Mouse (Mus musculus): ENCODE measurements around the gene Thra. TPM values are rescaled to one million over a fixed set of nuclear protein-coding genes. Genes with fewer than 3 reads are reported as not detected.

Thra gene
- polyA plus RNA-seq, 1 experiment from 2014 or later: 36.3 TPM

DNA sequence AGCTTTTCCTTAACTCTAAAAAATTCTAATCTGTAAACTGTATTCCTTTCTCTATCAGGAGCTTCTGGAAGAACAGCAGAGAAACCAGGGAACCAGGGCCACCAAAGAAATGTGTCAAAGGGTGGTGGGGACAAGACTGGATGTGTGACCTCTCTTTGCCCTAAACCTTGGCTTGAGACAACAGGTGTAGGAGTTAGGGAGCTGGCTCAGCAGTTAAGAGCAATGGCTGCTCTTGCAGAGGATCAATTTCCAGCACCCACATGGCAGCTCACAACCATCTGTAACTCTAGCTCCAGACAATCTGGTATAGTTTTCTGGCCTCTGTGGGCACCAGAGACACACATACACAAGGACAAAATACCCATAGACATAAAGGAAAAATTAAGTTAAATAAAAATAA, 37.5 kb downstream of the Thra start:
- H3K9ac ChIP-seq (ENCODE audit: low read length): no peak overlapping the region
- peaks cover 60% of the 10 kb centered on the region for H3K4me1 ChIP-seq (replicated peaks; ENCODE audit: control insufficient read depth, insufficient read depth, low read length)
- no peak overlapping the region for H3K4me3 ChIP-seq (ENCODE audit: low read length)
- H3K4me2 ChIP-seq (ENCODE audit: low read depth, low read length): no peak overlapping the region
- H3K27ac ChIP-seq (ENCODE audit: low read length): peak overlapping the region; percentile 97
- ATAC-seq (ENCODE audit: low read depth): no peak
- no peaks in the 10 kb centered on the region for H3K9me3 ChIP-seq (ENCODE audit: control insufficient read depth, low read length)
- H3K36me3 ChIP-seq (ENCODE audit: control insufficient read depth, insufficient read depth, low read length): no peaks in the 10 kb centered on the region
- H3K27me3 ChIP-seq (ENCODE audit: control insufficient read depth, insufficient read depth, low read depth, low read length): no peaks in the 10 kb centered on the region

GRCm38 (mm10) chr11:98781851-98782512, 41.5 kb downstream of the Thra start:
- 22% methylated on average over 13 of the region's 14 CpGs for WGBS

DNA sequence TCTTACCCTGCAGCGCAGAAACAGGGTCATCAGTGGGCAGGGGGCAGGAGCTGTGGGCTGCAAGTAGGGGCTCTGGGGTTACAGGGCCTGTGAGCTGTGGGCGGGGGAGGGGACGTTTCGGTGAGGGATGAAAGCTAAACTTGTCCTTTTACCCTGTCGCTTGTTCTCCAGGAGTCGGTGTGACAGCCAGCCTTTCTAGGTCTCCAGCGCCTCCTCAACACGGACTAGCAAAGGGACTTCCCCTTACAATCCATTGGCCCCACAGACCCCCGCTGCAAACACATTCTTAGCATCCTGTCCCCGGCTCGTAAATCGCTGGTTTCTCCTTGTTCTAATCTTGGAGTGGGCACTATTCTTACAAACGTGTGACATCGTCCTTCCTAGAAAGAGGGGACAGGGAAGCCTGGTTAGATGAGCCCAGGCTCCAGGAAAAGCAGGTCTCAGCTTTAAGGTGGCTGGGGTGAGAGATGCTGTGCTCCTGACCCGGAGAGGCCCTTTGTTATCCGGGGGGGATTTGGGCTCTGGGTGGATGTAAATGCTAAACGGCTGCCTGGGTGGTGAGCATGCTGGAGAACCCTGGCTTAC, 42.3 kb downstream of the Thra start:
- Histone ChIP-seq H3K36me3 (ENCODE audit: control insufficient read depth, insufficient read depth, low read length) (no peaks in the 10 kb centered on the region), H3K9ac (ENCODE audit: low read length) (peak overlapping the region; percentile 63), H3K27ac (ENCODE audit: low read length) (peak overlapping the region; percentile 95), H3K4me3 (ENCODE audit: low read length) (no peak overlapping the region), H3K4me1 (replicated peaks; ENCODE audit: control insufficient read depth, insufficient read depth, low read length) (peaks cover 60% of the 10 kb centered on the region), H3K9me3 (ENCODE audit: control insufficient read depth, low read length) (no peaks in the 10 kb centered on the region), H3K27me3 (ENCODE audit: control insufficient read depth, insufficient read depth, low read depth, low read length) (no peaks in the 10 kb centered on the region), H3K4me2 (ENCODE audit: low read depth, low read length) (peak overlapping the region; percentile 51)
- 6% methylated on average over 17 of the region's 17 CpGs for WGBS
- ATAC-seq (ENCODE audit: low read depth): no peak

More at GRCm38 (mm10) chr11:98781851-98782512, 41.5 kb downstream of the Thra start:
- Histone ChIP-seq H3K36me3 (ENCODE audit: control insufficient read depth, insufficient read depth, low read length) (no peaks in the 10 kb centered on the region), H3K27me3 (ENCODE audit: control insufficient read depth, insufficient read depth, low read depth, low read length) (no peaks in the 10 kb centered on the region), H3K9me3 (ENCODE audit: control insufficient read depth, low read length) (no peaks in the 10 kb centered on the region), H3K4me2 (ENCODE audit: low read depth, low read length) (no peak overlapping the region), H3K4me1 (replicated peaks; ENCODE audit: control insufficient read depth, insufficient read depth, low read length) (peaks cover 61% of the 10 kb centered on the region), H3K4me3 (ENCODE audit: low read length) (no peak overlapping the region), H3K27ac (ENCODE audit: low read length) (peak overlapping the region; percentile 95), H3K9ac (ENCODE audit: low read length) (no peak overlapping the region)
- ATAC-seq (ENCODE audit: low read depth): no peak

DNA sequence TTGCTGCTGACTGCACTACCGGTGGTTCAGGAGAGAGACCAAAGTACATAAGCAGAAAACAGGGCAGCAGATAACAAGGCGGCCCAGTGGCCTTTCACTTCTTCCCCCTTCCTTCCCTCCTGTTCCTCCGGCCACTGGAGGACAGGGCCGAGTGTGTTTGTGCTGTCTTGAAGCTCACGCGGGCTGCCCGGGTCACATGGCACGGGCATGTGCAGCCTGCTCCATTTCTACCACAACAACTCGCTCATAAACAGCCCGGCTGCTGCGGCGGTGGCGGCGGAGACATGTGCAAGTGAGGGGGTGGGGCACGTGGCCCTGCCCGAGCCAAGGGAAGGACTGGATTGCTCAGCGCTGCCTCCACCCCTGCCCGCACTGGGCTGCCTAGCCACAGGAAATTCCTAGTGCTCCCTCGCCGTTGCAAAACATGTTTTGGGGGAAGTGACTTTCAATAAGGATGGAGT, 42.8 kb downstream of the Thra start:
- Histone ChIP-seq H3K4me1 (replicated peaks; ENCODE audit: control insufficient read depth, insufficient read depth, low read length) (peaks cover 57% of the 10 kb centered on the region), H3K9ac (ENCODE audit: low read length) (peak overlapping the region; percentile 63)

GRCm38 (mm10) chr11:98784139-98784538, 43.7 kb downstream of the Thra start:
- Histone ChIP-seq H3K9ac (ENCODE audit: low read length) (no peak overlapping the region), H3K27ac (ENCODE audit: low read length) (peak overlapping the region; percentile 95), H3K4me2 (ENCODE audit: low read depth, low read length) (no peak overlapping the region), H3K36me3 (ENCODE audit: control insufficient read depth, insufficient read depth, low read length) (no peaks in the 10 kb centered on the region), H3K27me3 (ENCODE audit: control insufficient read depth, insufficient read depth, low read depth, low read length) (no peaks in the 10 kb centered on the region), H3K4me3 (ENCODE audit: low read length) (no peak overlapping the region), H3K4me1 (replicated peaks; ENCODE audit: control insufficient read depth, insufficient read depth, low read length) (peaks cover 61% of the 10 kb centered on the region), H3K9me3 (ENCODE audit: control insufficient read depth, low read length) (no peaks in the 10 kb centered on the region)
- no peak for ATAC-seq (ENCODE audit: low read depth)
- 50% methylated on average over 4 of the region's 4 CpGs for WGBS

More for the DNA sequence above, 42.8 kb downstream of the Thra start:
- H3K36me3 ChIP-seq (ENCODE audit: control insufficient read depth, insufficient read depth, low read length): no peaks in the 10 kb centered on the region
- H3K9me3 ChIP-seq (ENCODE audit: control insufficient read depth, low read length): no peaks in the 10 kb centered on the region
- H3K27me3 ChIP-seq (ENCODE audit: control insufficient read depth, insufficient read depth, low read depth, low read length): no peaks in the 10 kb centered on the region
- peak overlapping the region; percentile 95 for H3K27ac ChIP-seq (ENCODE audit: low read length)
- under 1% methylated on average over 20 of the region's 20 CpGs for WGBS
- peak overlapping the region; percentile 33 for H3K4me3 ChIP-seq (ENCODE audit: low read length)
- H3K4me2 ChIP-seq (ENCODE audit: low read depth, low read length): peak overlapping the region; percentile 51
- peak; percentile 68 for ATAC-seq (ENCODE audit: low read depth)

GRCm38 (mm10) chr11:98785214-98785613, 44.8 kb downstream of the Thra start:
- no peak for ATAC-seq (ENCODE audit: low read depth)
- H3K27ac ChIP-seq (ENCODE audit: low read length): peak overlapping the region; percentile 99
- no peaks in the 10 kb centered on the region for H3K9me3 ChIP-seq (ENCODE audit: control insufficient read depth, low read length)
- H3K4me3 ChIP-seq (ENCODE audit: low read length): no peak overlapping the region
- H3K36me3 ChIP-seq (ENCODE audit: control insufficient read depth, insufficient read depth, low read length): no peaks in the 10 kb centered on the region
- 0 out of 2 replicates have a peak overlapping the region, but pooled peaks have one; percentile 50 for H3K4me2 ChIP-seq (ENCODE audit: low read depth, low read length)
- no peaks in the 10 kb centered on the region for H3K27me3 ChIP-seq (ENCODE audit: control insufficient read depth, insufficient read depth, low read depth, low read length)
- 37% methylated on average over 10 of the region's 10 CpGs for WGBS
- H3K9ac ChIP-seq (ENCODE audit: low read length): peak overlapping the region; percentile 40
- peaks cover 67% of the 10 kb centered on the region for H3K4me1 ChIP-seq (replicated peaks; ENCODE audit: control insufficient read depth, insufficient read depth, low read length)

- Histone ChIP-seq H3K9ac (ENCODE audit: low read length) (peak overlapping the region; percentile 61), H3K4me1 (replicated peaks; ENCODE audit: control insufficient read depth, insufficient read depth, low read length) (peaks cover 67% of the 10 kb centered on the region), H3K27ac (ENCODE audit: low read length) (peak overlapping the region; percentile 99), H3K4me2 (ENCODE audit: low read depth, low read length) (peak overlapping the region; percentile 50), H3K4me3 (ENCODE audit: low read length) (peak overlapping the region; percentile 25; the same call in 1 of the 2 replicates), H3K36me3 (ENCODE audit: control insufficient read depth, insufficient read depth, low read length) (no peaks in the 10 kb centered on the region), H3K9me3 (ENCODE audit: control insufficient read depth, low read length) (no peaks in the 10 kb centered on the region), H3K27me3 (ENCODE audit: control insufficient read depth, insufficient read depth, low read depth, low read length) (no peaks in the 10 kb centered on the region)
- 3% methylated on average over 12 of the region's 12 CpGs for WGBS
- ATAC-seq (ENCODE audit: low read depth): peak; percentile 31
These were observed 45.4 kb downstream of the Thra start for GRCm38 (mm10) chr11:98785772-98786281.

GRCm38 (mm10) chr11:98786359-98787214, 46.1 kb downstream of the Thra start:
- peaks cover 64% of the 10 kb centered on the region for H3K4me1 ChIP-seq (replicated peaks; ENCODE audit: control insufficient read depth, insufficient read depth, low read length)
- H3K9ac ChIP-seq (ENCODE audit: low read length): peak overlapping the region; percentile 61
- no peaks in the 10 kb centered on the region for H3K9me3 ChIP-seq (ENCODE audit: control insufficient read depth, low read length)
- no peaks in the 10 kb centered on the region for H3K36me3 ChIP-seq (ENCODE audit: control insufficient read depth, insufficient read depth, low read length)
- peak overlapping the region; percentile 99 for H3K27ac ChIP-seq (ENCODE audit: low read length)
- peak overlapping the region; percentile 25 for H3K4me3 ChIP-seq (ENCODE audit: low read length)
- WGBS: under 1% methylated on average over 15 of the region's 15 CpGs
- ATAC-seq (ENCODE audit: low read depth): peak; percentile 79
- H3K27me3 ChIP-seq (ENCODE audit: control insufficient read depth, insufficient read depth, low read depth, low read length): no peaks in the 10 kb centered on the region
- peak overlapping the region; percentile 50 for H3K4me2 ChIP-seq (ENCODE audit: low read depth, low read length)

- Histone ChIP-seq H3K9me3 (ENCODE audit: control insufficient read depth, low read length) (no peaks in the 10 kb centered on the region), H3K4me2 (ENCODE audit: low read depth, low read length) (peak overlapping the region; percentile 50), H3K4me1 (replicated peaks; ENCODE audit: control insufficient read depth, insufficient read depth, low read length) (peaks cover 58% of the 10 kb centered on the region), H3K9ac (ENCODE audit: low read length) (no peak overlapping the region), H3K4me3 (ENCODE audit: low read length) (no peak overlapping the region), H3K36me3 (ENCODE audit: control insufficient read depth, insufficient read depth, low read length) (no peaks in the 10 kb centered on the region), H3K27me3 (ENCODE audit: control insufficient read depth, insufficient read depth, low read depth, low read length) (no peaks in the 10 kb centered on the region), H3K27ac (ENCODE audit: low read length) (peak overlapping the region; percentile 99)
- 22% methylated on average over 7 of the region's 7 CpGs for WGBS
- ATAC-seq (ENCODE audit: low read depth): no peak
These were observed 46.8 kb downstream of the Thra start for GRCm38 (mm10) chr11:98787229-98787628.
